Mouse (Mus musculus) cerebellum, adult 18-20 months (tissue): ENCODE results near the gene Cenpn.

Source experiments
- DNase-seq, 2 experiments: peaks; one replicate each; pipeline ENCODE4 v3.0.0; 2021

Cenpn gene

GRCm38 (mm10) chr8:116921337-116922059 lies at the start of gene Cenpn, which contains the start of gene Cmc2:
TSS of gene Cenpn (plus strand) at chr8:116921730.
TSS of gene Cmc2 (minus strand) at chr8:116921455.
- DNase-seq, result peak; percentile 91 to 96

DNA sequence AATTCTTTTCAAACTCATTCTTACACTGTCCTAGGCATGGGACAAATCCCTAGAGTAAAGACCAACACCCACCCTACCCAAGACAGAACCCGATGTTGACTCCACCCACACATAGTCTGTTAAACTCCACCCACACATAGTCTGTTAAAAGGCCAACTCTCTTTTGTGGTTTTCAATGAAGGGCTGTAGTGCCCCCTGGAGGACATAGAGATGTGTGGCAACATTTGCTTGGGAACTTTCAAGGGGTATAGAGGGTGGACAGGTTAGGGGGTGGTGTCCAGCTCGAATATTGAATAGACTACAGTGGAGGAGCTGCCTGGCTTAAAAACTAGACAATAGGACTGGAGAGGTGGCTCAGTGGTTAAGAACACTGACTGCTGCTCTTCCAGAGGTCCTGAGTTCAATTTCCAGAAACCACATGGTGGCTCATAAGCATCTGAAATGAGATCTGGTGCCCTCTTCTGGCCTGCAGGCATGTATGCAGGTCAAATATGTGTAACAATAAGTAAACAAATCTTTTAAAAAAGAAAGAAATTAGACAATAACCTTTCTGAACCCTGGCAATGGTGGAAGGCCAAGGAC lies 48.7 kb upstream of the Cenpn start:
- DNase-seq, result peak in 1 of 2 experiments; percentile 39

DNA sequence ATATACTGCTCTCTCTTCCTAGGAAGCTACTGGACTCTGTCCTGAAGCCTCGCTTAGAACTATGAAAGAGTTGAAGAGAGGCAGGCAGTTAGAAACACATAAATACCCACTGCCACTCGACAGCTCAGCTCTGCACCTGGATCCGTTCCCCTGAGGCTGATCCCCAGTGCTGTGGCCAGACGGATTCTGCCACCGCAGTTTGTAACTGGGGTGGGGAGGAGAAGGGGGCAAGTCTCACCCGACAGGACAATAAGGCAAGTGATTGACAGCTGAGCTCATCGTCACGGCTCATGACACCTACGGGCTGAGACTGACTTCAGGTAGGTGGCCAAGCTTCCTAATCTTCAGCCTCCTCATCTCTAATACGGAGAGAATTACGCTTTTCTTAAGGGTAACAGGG lies 47.9 kb upstream of the Cenpn start:
- no peak for DNase-seq

DNA sequence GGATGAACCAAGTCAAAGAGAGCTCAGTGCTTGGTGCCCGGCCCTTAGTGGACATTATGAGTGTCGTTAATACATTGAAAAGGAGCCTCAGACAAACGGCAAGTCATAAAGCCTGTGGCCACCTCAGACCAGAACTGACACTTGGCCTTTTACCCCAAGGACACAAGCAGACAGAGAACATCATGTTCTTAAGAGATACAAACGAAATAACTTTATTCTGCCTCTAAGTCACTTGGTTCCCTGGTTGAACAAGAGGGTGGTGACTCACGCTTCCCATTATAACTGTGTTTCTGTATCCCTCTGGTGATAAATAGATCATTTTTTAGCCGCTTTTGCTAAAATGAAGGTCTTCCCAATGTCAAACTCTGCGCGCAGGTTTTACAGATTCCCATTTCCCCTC lies 47.5 kb upstream of the Cenpn start:
- no peak for DNase-seq

- no peak for DNase-seq
Observed at GRCm38 (mm10) chr8:116875798-116876450, 45.6 kb upstream of the Cenpn start.

DNA sequence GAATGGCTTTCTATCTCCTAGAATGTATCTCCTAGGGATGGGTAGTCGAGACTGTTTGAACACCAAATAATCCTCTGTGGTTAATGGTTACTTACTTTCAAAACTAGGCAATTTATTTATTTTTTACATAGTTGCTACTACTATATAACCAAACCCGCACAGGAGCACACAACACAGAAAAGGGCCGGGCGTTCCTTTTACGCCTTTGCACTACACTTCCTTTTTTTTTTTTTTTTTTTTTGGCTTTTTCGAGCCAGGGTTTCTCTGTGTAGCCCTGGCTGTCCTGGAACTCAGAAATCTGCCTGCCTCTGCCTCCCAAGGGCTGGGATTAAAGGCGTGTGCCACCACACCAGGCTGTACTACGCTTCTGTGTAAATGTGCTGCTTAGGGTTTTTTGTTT lies 40.1 kb upstream of the Cenpn start:
- no peak for DNase-seq

DNA sequence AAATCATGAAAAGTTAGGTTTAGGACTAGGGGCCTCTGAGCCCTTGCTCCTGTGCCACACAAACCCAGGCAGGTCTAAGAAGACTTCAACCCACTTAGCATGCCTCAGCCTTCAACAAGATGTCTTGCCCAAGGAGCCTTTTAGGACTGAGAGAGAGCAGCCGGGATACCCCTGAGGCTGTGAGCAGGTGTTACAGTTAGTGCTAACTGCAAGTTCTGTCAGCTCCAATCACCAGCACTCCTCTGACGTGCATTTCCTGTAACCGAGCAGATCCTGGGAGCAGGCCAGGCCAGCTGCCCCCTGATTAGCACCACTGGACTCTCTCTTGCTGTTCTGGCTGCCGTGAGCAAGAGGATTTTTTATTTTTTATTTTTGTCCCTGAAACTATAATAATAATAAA lies 33.7 kb upstream of the Cenpn start:
- no peak for DNase-seq

DNA sequence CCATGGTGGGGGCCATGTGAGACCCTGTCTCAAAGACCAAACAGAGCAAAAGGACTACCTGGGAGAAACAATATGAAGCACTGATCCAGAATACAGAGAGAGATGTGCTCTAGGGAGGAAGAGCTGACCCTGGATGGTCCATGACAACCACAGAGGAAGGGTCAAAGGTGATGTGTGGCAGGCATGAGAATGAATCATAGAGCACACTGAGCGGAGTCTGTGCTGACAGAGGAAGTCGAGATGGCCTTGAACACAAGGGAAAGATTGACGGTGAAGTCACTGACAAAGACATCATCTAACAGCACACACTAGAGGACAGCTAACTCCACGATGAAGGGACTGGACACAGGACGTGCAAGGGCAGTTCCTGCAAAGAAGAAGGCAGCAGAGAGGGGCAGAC lies 30.1 kb upstream of the Cenpn start:
- DNase-seq, result no peak

DNA sequence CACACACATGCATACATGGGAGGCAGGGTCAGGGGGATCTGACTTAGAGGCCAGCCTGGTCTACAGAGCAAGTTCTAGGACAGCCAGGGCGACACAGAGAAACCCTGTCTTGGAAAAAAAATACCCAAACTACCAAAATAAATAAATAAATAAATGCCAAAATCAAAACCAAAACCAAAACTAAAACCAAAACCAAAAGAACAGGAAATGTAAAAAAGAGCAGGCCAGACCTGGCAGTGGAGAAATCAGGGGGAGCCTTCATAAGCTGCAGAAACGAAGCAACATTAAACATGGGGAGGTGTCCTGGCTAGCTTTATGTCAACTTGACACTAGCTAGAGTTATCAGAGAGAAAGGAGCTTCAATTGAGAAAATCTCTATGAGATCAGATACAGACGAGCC lies 29.4 kb upstream of the Cenpn start:
- no peak for DNase-seq

GRCm38 (mm10) chr8:116892636-116893035 lies 28.9 kb upstream of the Cenpn start:
- DNase-seq, result no peak

DNA sequence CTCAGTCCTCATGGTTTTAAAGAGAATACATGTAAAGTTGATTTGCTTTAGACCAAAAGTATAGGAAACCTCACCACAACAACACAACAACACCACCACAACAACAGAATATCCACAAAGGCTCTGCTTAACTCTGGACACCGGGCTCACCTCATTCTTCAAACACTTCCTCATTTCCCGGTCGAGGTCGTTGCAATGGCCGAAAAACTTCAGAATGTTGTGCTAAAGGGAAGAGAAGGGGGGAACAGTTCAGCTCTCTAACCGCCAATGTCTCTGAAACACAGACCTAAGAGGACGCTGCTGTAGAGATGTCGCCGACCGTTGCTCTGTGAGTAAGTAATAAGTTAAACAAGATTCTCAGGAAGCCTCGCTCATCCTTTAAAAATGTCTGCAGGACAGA lies 27.6 kb upstream of the Cenpn start:
- DNase-seq, result no peak

- DNase-seq, result no peak
Observed at GRCm38 (mm10) chr8:116895521-116895920, 26.0 kb upstream of the Cenpn start.

DNA sequence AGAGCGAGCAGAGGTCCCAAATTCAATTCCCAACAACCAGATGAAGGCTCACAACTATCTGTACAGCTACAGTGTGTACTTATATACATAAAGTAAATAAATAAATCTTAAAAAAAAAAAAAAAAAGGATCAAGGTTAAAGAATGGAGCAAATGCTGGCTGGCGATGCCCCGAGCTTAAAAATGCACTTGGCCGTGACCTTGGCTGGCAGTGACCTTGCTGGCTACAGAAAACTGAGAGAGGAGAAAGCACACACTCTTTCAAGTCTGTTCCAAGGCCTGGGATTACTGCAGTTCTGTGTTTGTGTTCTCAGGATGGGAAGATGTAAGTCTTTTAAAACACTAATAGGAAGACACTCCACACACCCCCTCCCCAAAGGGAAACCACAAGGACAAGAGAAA lies 16.8 kb upstream of the Cenpn start:
- no peak for DNase-seq

- no peak for DNase-seq
Observed at GRCm38 (mm10) chr8:116905252-116905651, 16.3 kb upstream of the Cenpn start.

DNA sequence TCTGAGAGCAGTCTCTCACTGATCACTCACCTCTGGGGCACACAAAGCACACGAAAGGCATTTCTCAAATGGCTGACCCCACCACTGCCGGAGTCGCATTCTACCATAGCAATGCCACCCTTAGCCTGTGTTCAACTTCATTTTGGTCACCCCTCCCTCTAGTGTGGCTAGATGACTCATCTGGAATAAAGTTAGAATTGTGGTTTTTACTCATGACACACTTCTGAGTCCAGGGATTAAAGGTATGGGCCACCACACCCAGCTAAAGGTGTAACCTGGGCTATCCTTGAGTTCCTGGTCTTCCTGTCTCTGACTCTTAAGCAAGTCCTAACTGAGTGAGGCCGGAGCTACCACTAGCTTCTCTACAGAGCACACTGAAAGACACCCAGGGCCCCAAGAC lies 15.7 kb upstream of the Cenpn start:
- no peak for DNase-seq

DNA sequence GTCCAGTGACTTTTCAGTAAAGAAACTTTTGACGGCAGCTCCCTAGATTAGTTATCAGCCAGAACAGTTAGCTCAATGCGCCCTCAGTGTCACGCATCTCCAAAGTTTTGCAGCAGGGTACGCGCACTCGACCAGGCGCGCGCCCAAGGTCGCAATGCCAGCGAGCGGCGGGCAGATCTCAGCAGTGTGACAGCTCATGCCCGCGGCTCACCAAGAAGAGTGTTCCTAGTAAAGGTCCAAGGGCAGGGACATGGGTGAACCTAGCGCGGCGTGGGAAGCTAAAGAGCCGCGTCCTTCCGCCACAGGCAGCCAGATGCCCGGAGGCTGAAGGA lies 559 bp upstream of the Cenpn start:
- no peak for DNase-seq

GRCm38 (mm10) chr8:116922060-116922757 lies 679 bp downstream of the Cenpn start:
- DNase-seq, result no peak

- no peak for DNase-seq
Observed at GRCm38 (mm10) chr8:116923526-116923925, 2.0 kb downstream of the Cenpn start.

- DNase-seq, result peak in 1 of 2 experiments; percentile 31
Observed at GRCm38 (mm10) chr8:116927880-116928279, 6.3 kb downstream of the Cenpn start.

GRCm38 (mm10) chr8:116928588-116928987 lies 7.1 kb downstream of the Cenpn start:
- DNase-seq, result no peak

DNA sequence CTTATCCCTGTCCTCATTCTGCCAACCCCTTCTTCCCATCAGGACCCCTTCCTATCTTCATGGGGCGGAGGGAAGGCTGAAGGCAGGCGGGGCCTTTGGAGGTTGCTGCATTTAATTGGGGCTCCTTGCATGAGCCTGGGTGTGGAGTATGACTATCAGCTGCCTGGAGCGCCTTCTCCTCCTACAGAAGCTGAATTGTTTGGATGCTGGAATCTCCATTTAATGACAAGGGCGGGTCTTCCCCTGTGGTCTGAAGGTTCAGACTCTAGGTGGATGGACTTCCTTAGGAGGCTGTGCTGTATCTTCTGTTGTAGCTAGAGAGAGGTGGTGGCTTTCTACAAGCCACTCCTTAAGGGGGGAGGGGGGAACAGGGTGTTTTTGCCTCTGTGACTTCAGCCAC lies 13.4 kb downstream of the Cenpn start:
- no peak for DNase-seq

- no peak for DNase-seq
Observed at GRCm38 (mm10) chr8:116935506-116935905, 14.0 kb downstream of the Cenpn start.

DNA sequence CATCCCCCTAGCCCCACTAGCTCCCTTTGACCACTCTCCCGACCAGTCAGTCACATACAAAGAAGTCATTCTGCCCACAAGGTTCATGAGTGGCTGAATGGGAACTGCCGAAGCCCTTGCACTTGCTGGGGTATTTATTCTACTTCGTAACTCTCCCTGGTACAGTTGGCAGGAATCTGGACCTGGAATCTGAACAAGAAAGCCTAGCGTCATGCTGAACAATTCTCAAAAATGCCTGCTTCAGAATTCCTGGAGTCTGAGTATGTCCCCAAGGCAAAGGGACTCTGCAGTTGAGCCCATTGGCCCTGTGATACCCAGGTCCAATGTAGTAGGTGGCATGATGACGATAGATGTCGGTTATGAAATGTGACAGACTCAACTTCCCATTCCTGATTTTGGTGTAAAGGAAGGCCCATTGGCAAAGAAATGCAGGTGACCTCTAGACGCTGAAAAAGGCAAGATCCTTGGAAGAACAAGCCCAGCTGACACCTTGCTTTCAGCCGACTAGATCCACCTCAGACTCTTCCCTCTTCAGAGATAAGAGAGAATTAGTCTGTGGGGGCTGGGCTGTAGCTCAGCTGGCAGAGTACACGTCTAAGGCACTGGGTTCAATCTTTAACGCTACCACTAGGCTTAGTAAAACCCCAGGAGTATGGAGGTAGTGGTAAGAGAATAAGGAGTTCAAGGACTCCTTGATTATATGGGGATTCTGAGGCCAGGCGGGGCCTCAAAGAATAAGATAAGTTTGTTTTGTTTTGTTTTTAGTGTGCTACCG lies 20.9 kb downstream of the Cenpn start:
- no peak for DNase-seq
